Mouse (Mus musculus): ENCODE measurements at regions not wholly inside any gene's neighbourhood (a gene's known extent, or its start where the extent isn't known, plus 50 kb on each side); places are given as distances from the start of the nearest gene placed in this dataset.

GRCm38 (mm10) chr6:88990300-88990685 is 88.2 kb downstream of the Tpra1 start:
- Histone ChIP-seq H3K9ac (ENCODE audit: insufficient read depth, low read depth) (no peak overlapping the region), H3K27me3 (replicated peaks) (peaks cover 1% of the 10 kb centered on the region), H3K36me3 (replicated peaks in 1 of 2; ENCODE audit: control insufficient read depth in 1 of 2, insufficient read depth in 1 of 2, low read length in 1 of 2) (no peaks in the 10 kb centered on the region), H3K27ac (ENCODE audit: insufficient read depth, low read depth) (no peak overlapping the region), H3K4me3 (replicated peaks in 1 of 3; ENCODE audit: low read depth in 2 of 3, low read length in 2 of 3, poor library complexity in 1 of 3) (no peak overlapping the region), H3K4me1 (ENCODE audit: control insufficient read depth in 1 of 2, insufficient read depth in 2 of 2) (no peaks in the 10 kb centered on the region), H3K79me2 (replicated peaks; ENCODE audit: control insufficient read depth, extremely low read depth, insufficient read depth, poor library complexity, severe bottlenecking) (no peaks in the 10 kb centered on the region), H3K4me2 (ENCODE audit: insufficient read depth, low read depth, poor library complexity, severe bottlenecking) (no peak overlapping the region), H3K9me3 (replicated peaks; ENCODE audit: low read length) (no peaks in the 10 kb centered on the region)
- no peak for DNase-seq (ENCODE audit: extremely low read depth)
- dilution Hi-C loops (cut with MboI; ENCODE audit: extremely low pct_ligation_motif_present, extremely low pct_unique_long_range_greater_than_20kb, low sequenced_read_pairs) = no loop called here
- TF ChIP-seq CTCF (conservative IDR thresholded peaks at IDR 0.05 in 1 of 2, IDR thresholded peaks at IDR 0.05 in 1 of 2; ENCODE audit: low read depth in 2 of 2, low read length in 2 of 2) (no peak), MAZ (IDR thresholded peaks at IDR 0.05; ENCODE audit: low read depth, low read length) (no peak), CHD1 (IDR thresholded peaks at IDR 0.05; ENCODE audit: low read depth, low read length) (no peak), UBTF (IDR thresholded peaks at IDR 0.05; ENCODE audit: low read depth, low read length) (no peak), ZMIZ1 (IDR thresholded peaks at IDR 0.05; ENCODE audit: low read depth, low read length) (no peak), RCOR1 (conservative IDR thresholded peaks at IDR 0.05; ENCODE audit: low read depth, low read length) (no peak), TBP (conservative IDR thresholded peaks at IDR 0.05; ENCODE audit: low read depth, low read length) (no peak), CHD2 (IDR thresholded peaks at IDR 0.05; ENCODE audit: low read length) (no peak), MXI1 (IDR thresholded peaks at IDR 0.05; ENCODE audit: low read depth, low read length) (no peak), IRF4 (IDR thresholded peaks at IDR 0.05; ENCODE audit: low read depth, low read length) (no peak), BHLHE40 (IDR thresholded peaks at IDR 0.05; ENCODE audit: low read depth, low read length) (no peak), SMC3 (IDR thresholded peaks at IDR 0.05; ENCODE audit: low read depth, low read length) (no peak), MYC (IDR thresholded peaks at IDR 0.05; ENCODE audit: low read depth, low read length) (no peak), HCFC1 (IDR thresholded peaks at IDR 0.05; ENCODE audit: low read depth, low read length) (no peak), ELF1 (IDR thresholded peaks at IDR 0.05; ENCODE audit: low read depth, low read length) (no peak), POLR2AphosphoS2 (IDR thresholded peaks at IDR 0.05; ENCODE audit: low read depth, low read length) (no peak), ZKSCAN1 (IDR thresholded peaks at IDR 0.05; ENCODE audit: borderline replicate concordance, low read depth, low read length) (no peak), POLR2A (IDR thresholded peaks at IDR 0.05; ENCODE audit: low read depth, low read length) (no peak)
- in situ Hi-C loops (cut with MboI; ENCODE audit: low pct_ligation_motif_present, low pct_unique_long_range_greater_than_20kb, low sequenced_read_pairs) = no loop called here

DNA sequence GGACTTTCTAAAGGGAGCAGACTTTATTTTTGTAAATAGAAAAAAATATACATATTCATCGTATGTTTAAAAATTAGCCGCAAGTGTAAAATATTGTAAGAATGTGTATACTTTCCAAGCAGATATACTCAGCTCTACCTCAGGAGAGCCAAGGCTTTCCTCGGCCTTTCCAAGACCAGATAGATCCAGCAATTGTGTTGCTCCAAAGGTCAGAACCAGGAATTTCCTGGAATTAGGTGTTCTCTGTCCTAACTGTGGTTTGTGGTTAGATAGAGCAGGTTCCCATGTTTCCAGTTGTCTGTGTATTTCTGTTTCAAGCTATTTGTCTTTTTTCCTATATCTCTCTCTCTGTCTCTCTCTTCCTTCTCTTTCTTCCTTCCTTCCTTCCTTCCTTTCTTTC is 93.0 kb downstream of the Tpra1 start:
- H3K4me1 ChIP-seq (ENCODE audit: control insufficient read depth in 1 of 2, insufficient read depth in 2 of 2) = peaks cover 6 to 20% of the 10 kb centered on the region in 2 experiments

More for the DNA sequence above, 93.0 kb downstream of the Tpra1 start:
- dilution Hi-C loops (cut with MboI; ENCODE audit: extremely low pct_ligation_motif_present, extremely low pct_unique_long_range_greater_than_20kb, low sequenced_read_pairs) (no loop called here), in situ Hi-C loops (cut with MboI; ENCODE audit: low pct_ligation_motif_present, low pct_unique_long_range_greater_than_20kb, low sequenced_read_pairs) (no loop called here)
- Histone ChIP-seq H3K4me2 (ENCODE audit: insufficient read depth, low read depth, poor library complexity, severe bottlenecking) (no peak overlapping the region), H3K4me3 (replicated peaks in 1 of 3; ENCODE audit: low read depth in 2 of 3, low read length in 2 of 3, poor library complexity in 1 of 3) (no peak overlapping the region), H3K27ac (ENCODE audit: insufficient read depth, low read depth) (no peak overlapping the region), H3K79me2 (replicated peaks; ENCODE audit: control insufficient read depth, extremely low read depth, insufficient read depth, poor library complexity, severe bottlenecking) (no peaks in the 10 kb centered on the region), H3K27me3 (replicated peaks) (no peaks in the 10 kb centered on the region), H3K36me3 (replicated peaks in 1 of 2; ENCODE audit: control insufficient read depth in 1 of 2, insufficient read depth in 1 of 2, low read length in 1 of 2) (no peaks in the 10 kb centered on the region), H3K9ac (ENCODE audit: insufficient read depth, low read depth) (no peak overlapping the region), H3K9me3 (replicated peaks; ENCODE audit: low read length) (peaks cover 4% of the 10 kb centered on the region)
- no peak for DNase-seq (ENCODE audit: extremely low read depth)
- TF ChIP-seq MYC (IDR thresholded peaks at IDR 0.05; ENCODE audit: low read depth, low read length) = no peak
- TF ChIP-seq RCOR1 (conservative IDR thresholded peaks at IDR 0.05; ENCODE audit: low read depth, low read length) = no peak
- no peak for TF ChIP-seq NELFE (IDR thresholded peaks at IDR 0.05; ENCODE audit: low read depth, low read length)
- TF ChIP-seq USF1 (IDR thresholded peaks at IDR 0.05; ENCODE audit: low read depth, low read length) = no peak
- TF ChIP-seq JUND (conservative IDR thresholded peaks at IDR 0.05; ENCODE audit: low read depth, low read length) = no peak
- no peak for TF ChIP-seq RAD21 (IDR thresholded peaks at IDR 0.05; ENCODE audit: low read depth, low read length)
- no peak for TF ChIP-seq POLR2AphosphoS2 (IDR thresholded peaks at IDR 0.05; ENCODE audit: low read depth, low read length)
- no peak for TF ChIP-seq MXI1 (IDR thresholded peaks at IDR 0.05; ENCODE audit: low read depth, low read length)
- no peak for TF ChIP-seq BHLHE40 (IDR thresholded peaks at IDR 0.05; ENCODE audit: low read depth, low read length)
- no peak for TF ChIP-seq SIN3A (IDR thresholded peaks at IDR 0.05; ENCODE audit: low read length)
- no peak for TF ChIP-seq POLR2A (IDR thresholded peaks at IDR 0.05; ENCODE audit: low read depth, low read length)
- no peak for TF ChIP-seq TCF12 (IDR thresholded peaks at IDR 0.05; ENCODE audit: low read depth, low read length)
- no peak for TF ChIP-seq NRF1 (IDR thresholded peaks at IDR 0.05; ENCODE audit: low read depth, low read length)
- no peak for TF ChIP-seq ZNF384 (IDR thresholded peaks at IDR 0.05; ENCODE audit: low read depth, low read length)
- TF ChIP-seq PAX5 (IDR thresholded peaks at IDR 0.05; ENCODE audit: low read length) = no peak
- TF ChIP-seq ZKSCAN1 (IDR thresholded peaks at IDR 0.05; ENCODE audit: borderline replicate concordance, low read depth, low read length) = no peak
- no peak for TF ChIP-seq KAT2A (IDR thresholded peaks at IDR 0.05; ENCODE audit: insufficient replicate concordance, low read length)

Data from CH12.LX (cell line).